Mouse (Mus musculus) brain, embryonic 14.5 days (tissue): ENCODE data around the gene Synrg. TPM values are rescaled to one million over a fixed set of nuclear protein-coding genes. Genes with fewer than 3 reads are reported as not detected.
A peak's percentile ranks its signal among the peaks of the same experiment; 100 is the strongest.

Experiments used
- DNase-seq: peaks from one replicate; pipeline ENCODE4 v3.0.0-alpha.2; 2011; ENCODE audit warnings: low read depth
- CTCF ChIP-seq: fragments of 200-500 bp; IDR thresholded peaks from 2 replicates; pipeline ENCODE4 v1.5.1; 2012; ENCODE audit warnings: inconsistent platforms, mild to moderate bottlenecking, moderate library complexity, borderline replicate concordance; ENCODE audit not compliant: insufficient read depth, insufficient read length; ENCODE audit errors: extremely low read depth
- POLR2A ChIP-seq: fragments of 200-500 bp; IDR thresholded peaks from 2 replicates; pipeline ENCODE4 v1.6.1; 2012; ENCODE audit warnings: mild to moderate bottlenecking, inconsistent platforms, borderline replicate concordance; ENCODE audit not compliant: poor library complexity, insufficient read depth, insufficient read length, severe bottlenecking; ENCODE audit errors: extremely low read depth
- polyA plus RNA-seq: library from polyadenylated mRNA; depleted of rRNA; stranded (reverse); fragments of >200 nt; gene quantifications from 2 replicates; pipeline ENCODE4 v1.2.3, GENCODE M21; 2012

The Synrg gene
- polyA plus RNA-seq, 1 experiment, result 36.8 TPM

GRCm38 (mm10) chr11:83961983-83962382 lies 2.2 kb upstream of the Synrg start:
- DNase-seq, result no peak
- no peak for TF ChIP-seq CTCF
- TF ChIP-seq POLR2A, result no peak

GRCm38 (mm10) chr11:83967436-83968204 lies 3.4 kb downstream of the Synrg start:
- DNase-seq, result no peak
- TF ChIP-seq CTCF (no peak), POLR2A (no peak)

GRCm38 (mm10) chr11:83968205-83968575 lies 4.0 kb downstream of the Synrg start:
- no peak for DNase-seq
- no peak for TF ChIP-seq CTCF

GRCm38 (mm10) chr11:83969040-83969439 lies 4.8 kb downstream of the Synrg start:
- no peak for DNase-seq
- peak; percentile 23; the same call in 1 of the 2 replicates for TF ChIP-seq CTCF
- no peak for TF ChIP-seq POLR2A

GRCm38 (mm10) chr11:83974561-83975346 lies 10.5 kb downstream of the Synrg start:
- TF ChIP-seq POLR2A (no peak), CTCF (no peak)
- DNase-seq, result no peak

GRCm38 (mm10) chr11:83975488-83975887 lies 11.3 kb downstream of the Synrg start:
- TF ChIP-seq CTCF, result no peak
- TF ChIP-seq POLR2A, result no peak

GRCm38 (mm10) chr11:83976236-83976977 lies 12.2 kb downstream of the Synrg start:
- DNase-seq, result no peak
- TF ChIP-seq CTCF (no peak), POLR2A (no peak)

More at GRCm38 (mm10) chr11:83975488-83975887, 11.3 kb downstream of the Synrg start:
- DNase-seq, result no peak

- TF ChIP-seq POLR2A (no peak), CTCF (no peak)
- DNase-seq, result no peak
Measured at GRCm38 (mm10) chr11:83977810-83978209, 13.6 kb downstream of the Synrg start.

GRCm38 (mm10) chr11:83979992-83980391 lies 15.8 kb downstream of the Synrg start:
- DNase-seq, result no peak

GRCm38 (mm10) chr11:83981338-83981737 lies 17.1 kb downstream of the Synrg start:
- DNase-seq, result peak; percentile 36
- TF ChIP-seq CTCF (no peak), POLR2A (no peak)

More at GRCm38 (mm10) chr11:83979992-83980391, 15.8 kb downstream of the Synrg start:
- TF ChIP-seq POLR2A (no peak), CTCF (no peak)

GRCm38 (mm10) chr11:83991701-83992100 lies 27.5 kb downstream of the Synrg start:
- TF ChIP-seq POLR2A (no peak), CTCF (no peak)
- DNase-seq, result no peak

GRCm38 (mm10) chr11:83993428-83993827 lies 29.2 kb downstream of the Synrg start:
- DNase-seq, result no peak
- TF ChIP-seq CTCF (no peak), POLR2A (no peak)

- TF ChIP-seq CTCF, result no peak
- TF ChIP-seq POLR2A, result no peak
- no peak for DNase-seq
Measured at GRCm38 (mm10) chr11:83994481-83994880, 30.3 kb downstream of the Synrg start.
